Mouse (Mus musculus): Measurements from ENCODE around the gene Prox1. TPM values are rescaled to one million over a fixed set of nuclear protein-coding genes. Genes with fewer than 3 reads are reported as not detected.

The Prox1 gene
- 16.4 and 17.7 TPM in 2 replicates for polyA plus RNA-seq (2015; fragmentation: Nextera tagmentation; extraction: Ambion mirVana)

- no peaks in the 10 kb centered on the region for H3K36me3 ChIP-seq (ENCODE audit: control insufficient read depth, insufficient read depth)
- WGBS: under 1% methylated on average over 60 of the region's 62 CpGs
- peak; percentile 72 for ATAC-seq (replicated peaks; ENCODE audit: extremely low read depth, insufficient read depth, low FRiP score)
- no peaks in the 10 kb centered on the region for H3K9me3 ChIP-seq (replicated peaks; ENCODE audit: control insufficient read depth, low read length)
- H3K4me2 ChIP-seq (ENCODE audit: low read depth, low read length): peak within 1 kb of the TSS; percentile 69
- peak within 1 kb of the TSS; percentile 90 for H3K9ac ChIP-seq (ENCODE audit: low read length)
- H3K27me3 ChIP-seq (ENCODE audit: control insufficient read depth, insufficient read depth, low read length): 0 out of 2 replicates have a peak, but pooled peaks cover 3% of the 10 kb centered on the region
- peak within 1 kb of the TSS; percentile 86 for H3K4me3 ChIP-seq (ENCODE audit: low read length)
- peak within 1 kb of the TSS; percentile 98 for H3K27ac ChIP-seq (ENCODE audit: low read length)
- peaks cover 21% of the 10 kb centered on the region for H3K4me1 ChIP-seq (ENCODE audit: control insufficient read depth, insufficient read depth, low read length)
Measured at GRCm38 (mm10) chr1:190169911-190170818, at the start of gene Prox1. Prox1 (minus strand) TSS chr1:190170714.

- no peak overlapping the region for H3K4me2 ChIP-seq (ENCODE audit: low read depth, low read length)
- ATAC-seq (replicated peaks; ENCODE audit: extremely low read depth, insufficient read depth, low FRiP score): no peak
- no peaks in the 10 kb centered on the region for H3K4me1 ChIP-seq (ENCODE audit: control insufficient read depth, insufficient read depth, low read length)
- H3K27ac ChIP-seq (ENCODE audit: low read length): no peak overlapping the region
- H3K36me3 ChIP-seq (ENCODE audit: control insufficient read depth, insufficient read depth): no peaks in the 10 kb centered on the region
- no peak overlapping the region for H3K4me3 ChIP-seq (ENCODE audit: low read length)
- no peaks in the 10 kb centered on the region for H3K9me3 ChIP-seq (replicated peaks; ENCODE audit: control insufficient read depth, low read length)
- WGBS: 85% methylated on average over 15 of the region's 15 CpGs
- H3K9ac ChIP-seq (ENCODE audit: low read length): no peak overlapping the region
- no peaks in the 10 kb centered on the region for H3K27me3 ChIP-seq (ENCODE audit: control insufficient read depth, insufficient read depth, low read length)
Measured at GRCm38 (mm10) chr1:190216621-190217020, 46.1 kb upstream of the Prox1 start.

DNA sequence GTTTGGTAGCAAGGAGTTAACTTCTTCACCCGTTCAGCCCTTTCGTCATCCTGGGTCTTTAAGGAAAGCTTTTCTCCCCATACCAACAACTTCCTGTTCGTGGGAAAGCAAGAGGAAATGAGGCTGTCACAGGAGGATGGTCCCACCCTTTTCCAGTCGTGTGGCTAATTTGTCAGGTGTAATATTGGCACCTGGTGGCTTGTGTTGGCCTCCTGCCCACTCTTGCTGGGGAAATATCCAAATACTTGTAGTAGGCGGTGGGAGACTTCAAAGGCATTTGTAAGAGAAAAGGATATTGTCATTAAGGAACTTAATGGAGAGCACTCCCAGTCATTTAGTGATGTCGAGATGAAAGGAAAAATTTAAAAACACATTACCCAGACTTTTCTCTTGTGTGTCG is 44.1 kb upstream of the Prox1 start:
- H3K4me2 ChIP-seq (ENCODE audit: low read depth, low read length): no peak overlapping the region
- no peaks in the 10 kb centered on the region for H3K36me3 ChIP-seq (ENCODE audit: control insufficient read depth, insufficient read depth)
- no peak for ATAC-seq (replicated peaks; ENCODE audit: extremely low read depth, insufficient read depth, low FRiP score)
- no peak overlapping the region for H3K27ac ChIP-seq (ENCODE audit: low read length)
- no peaks in the 10 kb centered on the region for H3K4me1 ChIP-seq (ENCODE audit: control insufficient read depth, insufficient read depth, low read length)
- H3K9me3 ChIP-seq (replicated peaks; ENCODE audit: control insufficient read depth, low read length): no peaks in the 10 kb centered on the region
- no peaks in the 10 kb centered on the region for H3K27me3 ChIP-seq (ENCODE audit: control insufficient read depth, insufficient read depth, low read length)
- H3K4me3 ChIP-seq (ENCODE audit: low read length): no peak overlapping the region
- WGBS: 60% methylated on average over 7 of the region's 7 CpGs
- H3K9ac ChIP-seq (ENCODE audit: low read length): no peak overlapping the region

DNA sequence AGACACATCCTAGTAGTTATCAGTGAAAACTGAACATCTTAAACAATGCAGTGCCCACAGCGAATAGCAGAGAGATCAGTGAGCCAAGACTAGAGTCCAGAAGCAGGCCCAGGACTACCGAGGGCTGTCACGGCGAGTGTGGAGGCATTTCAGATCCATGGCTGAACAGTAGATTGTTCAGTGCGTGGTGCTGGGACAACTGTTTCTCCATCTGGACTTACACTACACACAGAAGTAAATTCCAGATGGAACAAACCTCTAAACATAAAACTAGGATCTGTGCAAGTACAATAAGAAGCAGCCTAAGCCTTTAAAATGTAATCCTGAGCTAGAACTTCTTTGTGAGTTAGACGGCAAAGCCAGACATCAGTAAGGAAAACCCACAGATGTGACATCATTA is 42.7 kb upstream of the Prox1 start:
- Histone ChIP-seq H3K27ac (ENCODE audit: low read length) (no peak overlapping the region), H3K4me1 (ENCODE audit: control insufficient read depth, insufficient read depth, low read length) (no peaks in the 10 kb centered on the region), H3K4me3 (ENCODE audit: low read length) (no peak overlapping the region), H3K36me3 (ENCODE audit: control insufficient read depth, insufficient read depth) (no peaks in the 10 kb centered on the region), H3K9ac (ENCODE audit: low read length) (no peak overlapping the region), H3K9me3 (replicated peaks; ENCODE audit: control insufficient read depth, low read length) (no peaks in the 10 kb centered on the region), H3K4me2 (ENCODE audit: low read depth, low read length) (no peak overlapping the region), H3K27me3 (ENCODE audit: control insufficient read depth, insufficient read depth, low read length) (no peaks in the 10 kb centered on the region)
- no peak for ATAC-seq (replicated peaks; ENCODE audit: extremely low read depth, insufficient read depth, low FRiP score)
- WGBS: 88% methylated on average over 6 of the region's 6 CpGs

- Histone ChIP-seq H3K4me2 (ENCODE audit: low read depth, low read length) (no peak overlapping the region), H3K9ac (ENCODE audit: low read length) (no peak overlapping the region), H3K27me3 (ENCODE audit: control insufficient read depth, insufficient read depth, low read length) (no peaks in the 10 kb centered on the region), H3K9me3 (replicated peaks; ENCODE audit: control insufficient read depth, low read length) (no peaks in the 10 kb centered on the region), H3K4me3 (ENCODE audit: low read length) (no peak overlapping the region), H3K36me3 (ENCODE audit: control insufficient read depth, insufficient read depth) (no peaks in the 10 kb centered on the region), H3K4me1 (ENCODE audit: control insufficient read depth, insufficient read depth, low read length) (no peaks in the 10 kb centered on the region), H3K27ac (ENCODE audit: low read length) (no peak overlapping the region)
- 0 out of 2 replicates have a peak, but pooled peaks have one; percentile 18 for ATAC-seq (replicated peaks; ENCODE audit: extremely low read depth, insufficient read depth, low FRiP score)
- WGBS: 84% methylated on average over 8 of the region's 8 CpGs
Measured at GRCm38 (mm10) chr1:190207246-190207645, 36.7 kb upstream of the Prox1 start.

GRCm38 (mm10) chr1:190205691-190206090 is 35.2 kb upstream of the Prox1 start:
- Histone ChIP-seq H3K36me3 (ENCODE audit: control insufficient read depth, insufficient read depth) (no peaks in the 10 kb centered on the region), H3K4me1 (ENCODE audit: control insufficient read depth, insufficient read depth, low read length) (peaks cover 12% of the 10 kb centered on the region), H3K4me2 (ENCODE audit: low read depth, low read length) (no peak overlapping the region), H3K27me3 (ENCODE audit: control insufficient read depth, insufficient read depth, low read length) (no peaks in the 10 kb centered on the region), H3K9ac (ENCODE audit: low read length) (no peak overlapping the region), H3K9me3 (replicated peaks; ENCODE audit: control insufficient read depth, low read length) (no peaks in the 10 kb centered on the region), H3K27ac (ENCODE audit: low read length) (no peak overlapping the region), H3K4me3 (ENCODE audit: low read length) (no peak overlapping the region)
- 71% methylated on average over 2 of the region's 2 CpGs for WGBS
- ATAC-seq (replicated peaks; ENCODE audit: extremely low read depth, insufficient read depth, low FRiP score): no peak

GRCm38 (mm10) chr1:190204378-190205070 is 34.0 kb upstream of the Prox1 start:
- Histone ChIP-seq H3K27me3 (ENCODE audit: control insufficient read depth, insufficient read depth, low read length) (no peaks in the 10 kb centered on the region), H3K9me3 (replicated peaks; ENCODE audit: control insufficient read depth, low read length) (no peaks in the 10 kb centered on the region), H3K36me3 (ENCODE audit: control insufficient read depth, insufficient read depth) (no peaks in the 10 kb centered on the region), H3K4me2 (ENCODE audit: low read depth, low read length) (no peak overlapping the region), H3K4me3 (ENCODE audit: low read length) (no peak overlapping the region), H3K4me1 (ENCODE audit: control insufficient read depth, insufficient read depth, low read length) (peaks cover 13% of the 10 kb centered on the region), H3K9ac (ENCODE audit: low read length) (no peak overlapping the region), H3K27ac (ENCODE audit: low read length) (no peak overlapping the region)
- WGBS: 67% methylated on average over 10 of the region's 10 CpGs
- ATAC-seq (replicated peaks; ENCODE audit: extremely low read depth, insufficient read depth, low FRiP score): no peak

DNA sequence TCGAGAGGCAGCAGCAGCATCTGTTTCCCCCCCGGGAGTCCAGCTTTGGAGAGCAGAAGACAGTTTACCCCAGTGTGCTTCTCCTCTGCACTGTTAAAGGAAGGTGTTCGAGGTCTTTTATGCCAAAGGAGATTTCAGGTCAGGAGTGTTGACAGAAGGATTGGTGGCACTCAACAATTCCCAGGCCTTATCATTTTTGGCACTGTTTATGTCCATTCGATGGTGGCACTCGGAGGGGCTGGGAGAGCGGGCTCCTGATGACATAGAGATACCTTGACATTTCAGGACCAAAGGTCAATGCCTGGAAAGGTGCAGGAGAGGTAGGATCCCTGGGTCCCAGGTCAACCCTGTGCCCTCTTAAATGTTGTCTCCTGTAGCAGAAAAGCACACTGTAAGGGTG is 31.2 kb upstream of the Prox1 start:
- ATAC-seq (replicated peaks; ENCODE audit: extremely low read depth, insufficient read depth, low FRiP score): peak; percentile 81
- H3K27me3 ChIP-seq (ENCODE audit: control insufficient read depth, insufficient read depth, low read length): no peaks in the 10 kb centered on the region
- H3K27ac ChIP-seq (ENCODE audit: low read length): peak overlapping the region; percentile 50

GRCm38 (mm10) chr1:190200996-190201395 is 30.5 kb upstream of the Prox1 start:
- no peak overlapping the region for H3K4me2 ChIP-seq (ENCODE audit: low read depth, low read length)
- H3K9ac ChIP-seq (ENCODE audit: low read length): no peak overlapping the region
- H3K4me1 ChIP-seq (ENCODE audit: control insufficient read depth, insufficient read depth, low read length): peaks cover 13% of the 10 kb centered on the region
- no peak for ATAC-seq (replicated peaks; ENCODE audit: extremely low read depth, insufficient read depth, low FRiP score)
- H3K27ac ChIP-seq (ENCODE audit: low read length): no peak overlapping the region
- H3K27me3 ChIP-seq (ENCODE audit: control insufficient read depth, insufficient read depth, low read length): no peaks in the 10 kb centered on the region
- no peak overlapping the region for H3K4me3 ChIP-seq (ENCODE audit: low read length)
- 91% methylated on average over 4 of the region's 4 CpGs for WGBS
- peaks cover 5% of the 10 kb centered on the region; the same call in 1 of the 2 replicates for H3K9me3 ChIP-seq (replicated peaks; ENCODE audit: control insufficient read depth, low read length)
- no peaks in the 10 kb centered on the region for H3K36me3 ChIP-seq (ENCODE audit: control insufficient read depth, insufficient read depth)

More for the DNA sequence above, 31.2 kb upstream of the Prox1 start:
- WGBS: 31% methylated on average over 6 of the region's 6 CpGs
- H3K9me3 ChIP-seq (replicated peaks; ENCODE audit: control insufficient read depth, low read length): 0 out of 2 replicates have a peak, but pooled peaks cover 2% of the 10 kb centered on the region
- H3K4me2 ChIP-seq (ENCODE audit: low read depth, low read length): no peak overlapping the region
- H3K4me3 ChIP-seq (ENCODE audit: low read length): no peak overlapping the region
- H3K9ac ChIP-seq (ENCODE audit: low read length): no peak overlapping the region
- no peaks in the 10 kb centered on the region for H3K36me3 ChIP-seq (ENCODE audit: control insufficient read depth, insufficient read depth)
- H3K4me1 ChIP-seq (ENCODE audit: control insufficient read depth, insufficient read depth, low read length): peaks cover 13% of the 10 kb centered on the region

Data from heart, embryonic 16.5 days (tissue).